Mouse (Mus musculus): Measurements from ENCODE around the gene Fhl3. TPM values are rescaled to one million over a fixed set of nuclear protein-coding genes. Genes with fewer than 3 reads are reported as not detected.

Gene Fhl3
- polyA plus RNA-seq, 1 experiment from 2014 or later: 14.2 TPM

GRCm38 (mm10) chr4:124751300-124752250 is 51.1 kb downstream of the Fhl3 start:
- no peaks in the 10 kb centered on the region for H3K9me3 ChIP-seq
- under 1% methylated on average over 74 of the region's 75 CpGs for WGBS
- H3K4me1 ChIP-seq: peaks cover 9% of the 10 kb centered on the region
- H3K36me3 ChIP-seq: 0 out of 2 replicates have a peak, but pooled peaks cover 7% of the 10 kb centered on the region
- peak overlapping the region; percentile 83 for H3K4me3 ChIP-seq (replicated peaks)
- peak overlapping the region; percentile 94 for H3K4me2 ChIP-seq
- peak overlapping the region; percentile 31; the same call in 1 of the 2 replicates for H3K27ac ChIP-seq
- ATAC-seq (ENCODE audit: insufficient read depth, low FRiP score, low read depth): peak; percentile 99
- H3K9ac ChIP-seq: peak overlapping the region; percentile 68
- H3K27me3 ChIP-seq (replicated peaks): no peaks in the 10 kb centered on the region

GRCm38 (mm10) chr4:124752281-124753199 is 52.0 kb downstream of the Fhl3 start:
- Histone ChIP-seq H3K27ac (no peak overlapping the region), H3K4me3 (replicated peaks) (peak overlapping the region; percentile 83)
- WGBS: 18% methylated on average over 15 of the region's 15 CpGs

GRCm38 (mm10) chr4:124755526-124755925 is 55.0 kb downstream of the Fhl3 start:
- ATAC-seq (ENCODE audit: insufficient read depth, low FRiP score, low read depth): no peak
- no peak overlapping the region; the same call in 1 of the 2 replicates for H3K27ac ChIP-seq
- H3K36me3 ChIP-seq: no peaks in the 10 kb centered on the region
- WGBS: 28% methylated on average over 7 of the region's 7 CpGs
- no peak overlapping the region for H3K9ac ChIP-seq
- H3K4me1 ChIP-seq: peaks cover 18% of the 10 kb centered on the region
- H3K4me3 ChIP-seq (replicated peaks): no peak overlapping the region
- no peaks in the 10 kb centered on the region for H3K9me3 ChIP-seq
- H3K27me3 ChIP-seq (replicated peaks): no peaks in the 10 kb centered on the region
- H3K4me2 ChIP-seq: no peak overlapping the region

More at GRCm38 (mm10) chr4:124752281-124753199, 52.0 kb downstream of the Fhl3 start:
- H3K4me1 ChIP-seq: peaks cover 9% of the 10 kb centered on the region
- H3K4me2 ChIP-seq: peak overlapping the region; percentile 94
- peak; percentile 44; the same call in 1 of the 2 replicates for ATAC-seq (ENCODE audit: insufficient read depth, low FRiP score, low read depth)
- no peaks in the 10 kb centered on the region for H3K27me3 ChIP-seq (replicated peaks)
- 0 out of 2 replicates have a peak overlapping the region, but pooled peaks have one; percentile 68 for H3K9ac ChIP-seq
- H3K9me3 ChIP-seq: no peaks in the 10 kb centered on the region
- 0 out of 2 replicates have a peak, but pooled peaks cover 5% of the 10 kb centered on the region for H3K36me3 ChIP-seq

MicroRNAs encoded within 50 kb of the gene (microRNA counts, 519-probe panel; counts per million panel counts)
- microRNA mmu-miR-697: not detected
- not detected for microRNA mmu-miR-698

Small RNAs within 50 kb of the gene (microRNA-seq; reads per million reads assigned to microRNA genes)
- not detected for gene Gm24721
- not detected for gene Mir697
- not detected for gene Mir698

Other genes with a start within 250 kb of the Fhl3 start
- gene 3100002H09Rik, start 89.9 kb upstream of the Fhl3 start, polyA plus RNA-seq (2015; fragmentation: Nextera tagmentation; extraction: Ambion mirVana): not detected in 2 replicates
- gene Pou3f1, start 43.9 kb upstream of the Fhl3 start, polyA plus RNA-seq (2015; fragmentation: Nextera tagmentation; extraction: Ambion mirVana): 0.14 TPM in 2 replicates
- 79.4 and 82.1 TPM in 2 replicates for gene Utp11, start 7.1 kb upstream of the Fhl3 start, polyA plus RNA-seq (2015; fragmentation: Nextera tagmentation; extraction: Ambion mirVana)
- gene Sf3a3, start 14.1 kb downstream of the Fhl3 start, polyA plus RNA-seq (2015; fragmentation: Nextera tagmentation; extraction: Ambion mirVana): 133 and 140 TPM in 2 replicates
- gene Inpp5b, start 41.1 kb downstream of the Fhl3 start, polyA plus RNA-seq (2015; fragmentation: Nextera tagmentation; extraction: Ambion mirVana): 27.1 and 31.6 TPM in 2 replicates
- 11.7 and 13.2 TPM in 2 replicates for gene Mtf1, start 101.4 kb downstream of the Fhl3 start, polyA plus RNA-seq (2015; fragmentation: Nextera tagmentation; extraction: Ambion mirVana)
- 34.2 and 36.1 TPM in 2 replicates for gene Yrdc, start 150.0 kb downstream of the Fhl3 start, polyA plus RNA-seq (2015; fragmentation: Nextera tagmentation; extraction: Ambion mirVana)
- 60.5 and 63.3 TPM in 2 replicates for gene 1110065P20Rik, start 150.5 kb downstream of the Fhl3 start, polyA plus RNA-seq (2015; fragmentation: Nextera tagmentation; extraction: Ambion mirVana)
- 0.55 and 0.68 TPM in 2 replicates for gene Maneal, start 161.5 kb downstream of the Fhl3 start, polyA plus RNA-seq (2015; fragmentation: Nextera tagmentation; extraction: Ambion mirVana)
- 0.14 and 0.30 TPM in 2 replicates for gene Epha10, start 180.2 kb downstream of the Fhl3 start, polyA plus RNA-seq (2015; fragmentation: Nextera tagmentation; extraction: Ambion mirVana)
- gene 9930104L06Rik, start 236.3 kb downstream of the Fhl3 start, polyA plus RNA-seq (2015; fragmentation: Nextera tagmentation; extraction: Ambion mirVana): 11.3 and 13.8 TPM in 2 replicates
- 118 and 128 TPM in 2 replicates for gene Cdca8, start 238.6 kb downstream of the Fhl3 start, polyA plus RNA-seq (2015; fragmentation: Nextera tagmentation; extraction: Ambion mirVana)